Mouse (Mus musculus) hindlimb bud, embryonic 11.5 days (tissue): ENCODE data around the gene Cdc34b.
"Not testable (repeated sequence)": the region's sequence is repeated elsewhere in the genome, so short reads cannot be mapped to it uniquely, and the experiment has no call there.

Experiments used
- DNase-seq: peaks from one replicate; pipeline ENCODE4 v3.0.0-alpha.2; 2012; ENCODE audit warnings: low read depth, low spot score; ENCODE audit errors: extremely low spot score

The Cdc34b gene

DNA sequence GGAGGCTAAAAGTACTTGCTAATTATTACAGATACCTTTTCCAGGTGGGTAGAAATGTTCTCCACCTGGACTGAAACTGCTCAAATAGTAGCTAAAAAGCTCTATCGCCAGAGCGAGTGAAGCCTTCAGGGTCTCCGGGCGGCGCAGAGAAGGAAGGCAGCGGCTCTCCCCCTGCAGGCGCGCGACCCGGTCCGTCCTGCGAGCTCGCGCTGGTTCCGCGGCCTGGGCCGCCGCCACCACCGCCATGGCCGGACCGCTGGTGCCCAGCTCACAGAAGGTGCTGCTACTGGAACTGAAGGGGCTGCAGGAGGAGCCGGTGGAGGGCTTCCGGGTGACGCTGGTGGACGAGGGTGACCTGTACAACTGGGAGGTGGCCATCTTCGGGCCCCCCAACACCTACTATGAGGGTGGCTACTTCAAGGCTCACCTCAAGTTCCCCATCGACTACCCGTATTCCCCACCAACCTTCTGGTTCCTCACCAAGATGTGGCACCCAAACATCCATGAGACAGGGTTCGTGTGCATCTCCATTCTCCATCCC, at the start of gene Cdc34b:
Cdc34b (plus strand) TSS at position 51 of the 541 bp plus-strand sequence.
- DNase-seq: no peak

- DNase-seq: not testable (repeated sequence)
Observed at GRCm38 (mm10) chr11:94692502-94692901, 49.1 kb upstream of the Cdc34b start.

- DNase-seq: no peak
Observed at GRCm38 (mm10) chr11:94695508-94695907, 46.1 kb upstream of the Cdc34b start.

- no peak for DNase-seq
Observed at GRCm38 (mm10) chr11:94697140-94697539, 44.4 kb upstream of the Cdc34b start.

- no peak for DNase-seq
Observed at GRCm38 (mm10) chr11:94697703-94698464, 43.7 kb upstream of the Cdc34b start.

DNA sequence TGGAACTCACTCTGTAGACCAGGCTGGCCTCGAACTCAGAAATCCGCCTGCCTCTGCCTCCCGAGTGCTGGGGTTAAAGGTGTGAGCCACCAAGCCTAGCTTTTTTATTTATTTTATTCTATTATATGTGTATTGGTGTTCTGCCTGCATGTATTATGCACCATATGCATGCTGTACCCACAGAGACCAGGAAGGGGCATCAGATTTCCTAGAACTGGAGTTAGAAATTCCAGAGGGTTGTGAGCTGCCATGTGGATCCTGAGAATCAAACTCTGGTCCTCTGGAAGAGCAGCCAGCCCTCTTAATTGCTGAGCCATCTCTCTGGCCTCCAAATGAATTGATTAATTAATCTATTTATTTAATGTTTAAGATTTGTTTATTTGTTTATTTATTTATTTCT, 42.2 kb upstream of the Cdc34b start:
- no peak for DNase-seq

DNA sequence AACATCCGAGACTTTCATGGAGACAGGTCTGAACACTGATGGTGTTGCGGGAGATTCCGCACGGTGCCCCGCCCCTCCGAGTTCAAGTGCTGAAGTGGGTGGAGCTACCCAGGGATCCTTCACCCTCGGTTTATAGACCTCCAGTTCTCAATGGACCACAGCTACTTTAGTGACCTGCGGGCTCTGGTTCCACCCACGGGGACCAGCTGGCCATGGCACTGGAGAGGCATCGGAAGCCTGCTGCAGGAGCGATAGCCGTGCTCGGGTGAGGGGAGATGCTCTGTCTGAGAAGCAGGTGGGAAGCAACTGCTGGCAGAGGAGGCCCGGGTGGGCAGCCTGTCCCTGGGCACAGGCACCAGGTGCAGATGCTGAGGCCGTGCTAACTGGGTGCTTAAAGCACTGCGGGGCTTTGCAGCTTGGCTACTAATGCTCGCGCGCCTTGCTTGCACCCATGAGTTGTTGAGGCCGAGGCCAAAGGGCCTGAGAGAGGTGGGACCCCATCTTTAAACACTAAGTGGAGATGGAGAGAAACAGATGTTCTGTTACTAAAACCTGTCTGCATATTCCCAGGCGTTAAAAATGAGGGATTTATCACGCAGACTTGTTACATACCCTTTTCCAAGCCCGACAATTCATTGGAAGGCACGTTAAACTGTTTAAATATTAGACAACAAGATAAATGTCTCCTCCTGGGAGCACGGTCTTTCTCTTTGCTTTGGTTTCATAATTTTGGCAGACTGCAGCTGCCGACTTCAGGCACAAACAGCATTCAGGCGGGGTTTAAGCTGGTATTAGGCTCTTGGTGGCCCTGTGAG, 40.0 kb upstream of the Cdc34b start:
- no peak for DNase-seq

DNA sequence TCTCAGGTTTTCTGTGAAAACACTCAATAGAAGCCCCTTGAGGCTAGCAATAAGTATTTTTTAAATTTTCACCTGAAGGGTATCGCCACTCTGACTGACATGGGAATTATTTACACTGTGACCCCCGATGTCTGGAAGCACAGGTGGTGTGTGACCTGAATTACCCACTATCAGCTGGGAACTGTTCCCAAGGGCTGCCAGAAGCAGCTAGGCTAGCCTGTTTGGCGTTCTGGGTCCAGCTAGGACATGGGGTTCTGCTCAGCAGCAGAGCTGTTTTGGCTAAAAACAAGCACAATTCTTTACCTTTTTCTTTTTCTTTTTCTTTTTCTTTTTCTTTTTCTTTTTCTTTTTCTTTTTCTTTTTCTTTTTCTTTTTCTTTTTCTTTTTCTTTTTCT, 39.4 kb upstream of the Cdc34b start:
- DNase-seq: no peak

- DNase-seq: no peak
Observed at GRCm38 (mm10) chr11:94704020-94704419, 37.6 kb upstream of the Cdc34b start.

- no peak for DNase-seq
Observed at GRCm38 (mm10) chr11:94704472-94704871, 37.1 kb upstream of the Cdc34b start, which contains the start of gene Gm11541. Gene Gm11541 (minus strand): TSS chr11:94704499.

GRCm38 (mm10) chr11:94713246-94713860, 28.2 kb upstream of the Cdc34b start:
- DNase-seq: no peak

GRCm38 (mm10) chr11:94715622-94716021, 26.0 kb upstream of the Cdc34b start:
- DNase-seq: no peak

DNA sequence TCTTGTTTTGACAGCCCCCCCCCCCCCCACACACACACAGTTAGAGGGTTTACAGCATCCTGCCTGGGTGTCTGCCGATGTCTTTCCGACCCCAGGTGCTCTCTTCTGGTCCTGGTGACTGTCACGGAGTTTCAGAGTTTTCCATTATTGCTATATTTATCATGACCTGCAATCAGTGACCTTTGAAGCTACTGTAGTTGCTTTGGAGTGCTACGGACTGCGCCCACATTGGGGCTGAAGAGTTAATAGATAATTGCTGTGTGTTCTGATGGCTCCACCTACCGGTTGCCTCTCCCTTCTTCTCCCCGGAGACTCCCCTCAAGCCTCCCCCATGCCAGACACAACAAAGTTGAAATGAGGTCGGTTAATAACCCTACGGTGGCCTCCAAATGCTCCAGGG, 24.8 kb upstream of the Cdc34b start:
- no peak for DNase-seq

DNA sequence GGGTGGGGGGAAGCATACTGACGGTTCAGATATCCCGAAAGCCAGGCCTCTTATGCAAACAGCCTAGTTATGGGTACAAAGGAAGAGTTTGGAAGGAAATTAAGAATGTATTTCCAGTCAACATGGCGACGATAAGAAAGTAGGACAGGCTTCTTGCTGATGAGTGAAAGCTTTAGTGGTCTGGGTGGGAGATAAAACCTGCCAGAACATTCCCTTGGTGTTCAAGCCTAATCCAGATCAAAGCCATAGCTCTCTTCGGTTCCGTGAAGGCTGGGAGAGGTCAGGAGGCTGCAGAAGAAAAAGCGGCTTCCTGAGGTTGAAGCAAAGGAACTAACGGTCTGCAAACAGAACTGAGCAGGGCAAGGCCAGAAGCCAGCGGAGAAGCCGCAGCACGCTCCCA, 24.3 kb upstream of the Cdc34b start:
- no peak for DNase-seq

DNA sequence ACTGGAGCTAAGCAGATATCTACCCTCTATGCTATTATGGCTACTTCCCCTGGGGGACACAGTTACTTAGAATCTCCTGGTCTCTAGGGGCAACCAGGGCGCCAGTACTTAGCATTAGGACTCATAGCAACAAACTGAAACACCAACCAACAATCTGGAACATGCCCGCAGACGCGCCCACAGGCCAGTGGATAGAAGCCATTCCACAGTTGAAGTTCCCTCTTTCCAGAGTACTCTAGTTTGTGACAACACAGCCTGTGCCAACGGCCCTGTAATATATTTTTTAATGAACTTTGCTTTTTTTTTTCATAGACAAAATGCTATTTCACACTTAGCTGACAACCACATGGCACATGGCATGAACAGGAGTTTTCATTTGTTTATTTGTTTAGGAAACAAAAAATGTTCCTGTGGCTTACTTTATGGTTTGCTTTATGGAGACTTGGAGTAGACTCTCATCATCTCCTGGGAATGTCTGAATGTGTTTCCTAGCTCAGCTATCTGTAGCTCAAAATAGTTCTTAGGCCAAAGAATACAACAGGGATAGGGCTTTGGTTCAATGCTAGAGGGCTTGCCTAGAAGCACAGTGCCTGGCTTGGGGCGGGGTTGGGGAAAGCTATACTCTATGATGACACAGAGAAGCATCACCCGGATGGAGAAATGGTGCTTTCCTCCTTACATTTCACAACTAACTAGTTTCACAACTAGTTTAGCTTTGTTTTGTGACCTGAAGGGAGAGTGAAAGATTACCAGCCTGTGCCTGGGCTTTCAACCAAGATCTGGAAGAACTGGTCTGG, 23.3 kb upstream of the Cdc34b start:
- DNase-seq: no peak

- DNase-seq: no peak
Observed at GRCm38 (mm10) chr11:94719216-94719615, 22.4 kb upstream of the Cdc34b start.

GRCm38 (mm10) chr11:94727306-94727705, 14.3 kb upstream of the Cdc34b start:
- DNase-seq: no peak

- DNase-seq: no peak
Observed at GRCm38 (mm10) chr11:94728545-94728944, 13.0 kb upstream of the Cdc34b start.

DNA sequence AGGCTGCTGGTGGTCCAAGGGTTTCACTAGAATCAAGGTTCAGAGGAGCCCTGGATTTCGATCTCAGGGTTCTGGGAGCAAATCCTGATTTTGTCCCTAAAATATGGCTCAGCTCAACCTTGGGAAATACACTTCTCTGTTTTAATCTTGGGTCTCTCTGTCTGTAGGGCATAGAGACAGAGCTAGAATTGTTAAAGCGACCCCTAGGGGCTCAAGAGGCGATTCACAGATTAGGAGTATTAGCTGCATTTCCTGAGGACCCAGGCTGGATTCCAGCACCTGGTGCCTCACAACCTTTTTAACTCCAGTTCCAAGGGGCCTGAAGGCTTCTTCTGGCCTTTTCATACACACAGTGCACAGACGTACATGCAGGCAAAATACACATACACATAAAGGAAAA, 12.0 kb upstream of the Cdc34b start:
- no peak for DNase-seq

GRCm38 (mm10) chr11:94730261-94730660, 11.3 kb upstream of the Cdc34b start:
- peak; percentile 54 for DNase-seq

DNA sequence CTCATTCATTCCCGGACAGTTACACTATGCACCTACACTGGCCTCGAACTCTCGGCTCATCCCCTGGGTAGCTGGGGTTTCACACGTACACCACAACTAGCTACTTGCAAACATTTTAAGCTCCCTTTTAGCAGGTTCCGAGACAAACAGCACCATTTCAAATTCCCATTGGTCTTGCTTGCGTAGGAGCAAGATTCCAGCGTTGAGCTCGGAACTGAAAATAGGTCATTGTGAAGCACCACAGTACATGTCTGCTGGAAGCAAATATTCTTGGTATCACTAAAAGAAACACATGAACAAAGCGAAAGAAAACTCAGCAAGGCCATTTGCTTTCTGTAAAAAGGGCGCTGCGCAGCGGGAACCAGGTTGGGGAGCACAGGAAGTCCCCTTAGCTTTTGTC, 10.4 kb upstream of the Cdc34b start:
- DNase-seq: no peak
